Mouse (Mus musculus) limb, embryonic 15.5 days (tissue): Measurements from ENCODE around the gene Ddn. TPM values are rescaled to one million over a fixed set of nuclear protein-coding genes. Genes with fewer than 3 reads are reported as not detected.

Experiments used
- ATAC-seq: fragments of 200-750 bp; cut with Nextera tagmentation; 2 replicates; pipeline ENCODE4 v1.8.0; 2017; ENCODE audit warnings: low read depth, moderate TSS enrichment; ENCODE audit not compliant: insufficient number of reproducible peaks, low FRiP score, low TSS enrichment
- H3K27ac ChIP-seq: fragments of 300-500 bp; sonication (generic); 2 replicates; pipeline ENCODE4 v1.5.1; 2015; ENCODE audit warnings: moderate library complexity, mild to moderate bottlenecking, inconsistent platforms
- H3K27me3 ChIP-seq: fragments of 300-500 bp; sonication (generic); 2 replicates; pipeline ENCODE4 v1.6.1; 2015; ENCODE audit warnings: inconsistent platforms
- H3K36me3 ChIP-seq: fragments of 300-500 bp; sonication (generic); 2 replicates; pipeline ENCODE4 v1.6.1; 2015; ENCODE audit warnings: inconsistent platforms
- H3K4me1 ChIP-seq: fragments of 300-500 bp; sonication (generic); 2 replicates; pipeline ENCODE4 v1.6.1; 2015; ENCODE audit warnings: inconsistent platforms
- H3K4me2 ChIP-seq: fragments of 300-500 bp; sonication (generic); 2 replicates; pipeline ENCODE4 v1.6.1; 2015; ENCODE audit warnings: mild to moderate bottlenecking, inconsistent platforms
- H3K4me3 ChIP-seq: fragments of 300-500 bp; sonication (generic); 2 replicates; pipeline ENCODE4 v1.5.1; 2015; ENCODE audit warnings: mild to moderate bottlenecking, inconsistent platforms
- H3K9ac ChIP-seq: fragments of 300-500 bp; sonication (generic); 2 replicates; pipeline ENCODE4 v1.6.1; 2015; ENCODE audit warnings: inconsistent platforms
- H3K9me3 ChIP-seq: fragments of 300-500 bp; sonication (generic); 2 replicates; pipeline ENCODE4 v1.6.1; 2016; ENCODE audit warnings: inconsistent platforms
- WGBS: fragments of 180-500 bp; shearing (Covaris S2); methylation state at CpG from one replicate; pipeline ENCODE4 v1.1.7; 2015; 5-methylcytosine and 5-hydroxymethylcytosine counted together
- polyA plus RNA-seq: library from polyadenylated mRNA; unstranded; fragments of >200 nt; fragmentation: Nextera tagmentation; extraction: Ambion mirVana; gene quantifications from 2 replicates; pipeline ENCODE4 v1.2.1, GENCODE M21; 2015

The Ddn gene
- polyA plus RNA-seq: 0.15 TPM in 1 of 2 replicates, not detected in the other

- ATAC-seq: no peak
- Histone ChIP-seq H3K27me3 (peaks cover 70% of the 10 kb centered on the region), H3K9me3 (no peaks in the 10 kb centered on the region), H3K9ac (no peak within 1 kb of the TSS), H3K4me1 (peaks cover 40% of the 10 kb centered on the region), H3K36me3 (peaks cover 37% of the 10 kb centered on the region), H3K27ac (no peak within 1 kb of the TSS), H3K4me3 (peak within 1 kb of the TSS; percentile 45), H3K4me2 (peak within 1 kb of the TSS; percentile 73)
- WGBS: 48% methylated on average over 3 of the region's 3 CpGs
Measured at GRCm38 (mm10) chr15:98809390-98809789, at the start of gene Ddn. TSS of gene Ddn (minus strand) at chr15:98809490.

- WGBS: 92% methylated on average over 16 of the region's 16 CpGs
- H3K36me3 ChIP-seq: peaks cover 99% of the 10 kb centered on the region
- no peaks in the 10 kb centered on the region for H3K9me3 ChIP-seq
- H3K4me1 ChIP-seq: no peaks in the 10 kb centered on the region
- H3K27ac ChIP-seq: no peak overlapping the region
- no peak for ATAC-seq
- no peaks in the 10 kb centered on the region for H3K27me3 ChIP-seq
- no peak overlapping the region for H3K9ac ChIP-seq
- H3K4me2 ChIP-seq: no peak overlapping the region
- H3K4me3 ChIP-seq: no peak overlapping the region
Measured at GRCm38 (mm10) chr15:98854214-98854613, 44.9 kb upstream of the Ddn start.

GRCm38 (mm10) chr15:98853161-98853937 is 44.1 kb upstream of the Ddn start:
- Histone ChIP-seq H3K27me3 (no peaks in the 10 kb centered on the region), H3K9ac (no peak overlapping the region), H3K36me3 (peaks cover 100% of the 10 kb centered on the region), H3K4me1 (no peaks in the 10 kb centered on the region), H3K9me3 (no peaks in the 10 kb centered on the region), H3K27ac (no peak overlapping the region), H3K4me2 (no peak overlapping the region), H3K4me3 (no peak overlapping the region)
- 0 out of 2 replicates have a peak, but pooled peaks have one; percentile 5 for ATAC-seq
- WGBS: 93% methylated on average over 28 of the region's 28 CpGs

- ATAC-seq: no peak
- H3K36me3 ChIP-seq: peaks cover 100% of the 10 kb centered on the region
- 89% methylated on average over 9 of the region's 9 CpGs for WGBS
- no peaks in the 10 kb centered on the region for H3K27me3 ChIP-seq
- H3K9me3 ChIP-seq: no peaks in the 10 kb centered on the region
- no peak overlapping the region for H3K9ac ChIP-seq
- H3K4me1 ChIP-seq: no peaks in the 10 kb centered on the region
- no peak overlapping the region for H3K4me2 ChIP-seq
- no peak overlapping the region for H3K4me3 ChIP-seq
- H3K27ac ChIP-seq: no peak overlapping the region
Measured at GRCm38 (mm10) chr15:98852733-98853132, 43.4 kb upstream of the Ddn start.

GRCm38 (mm10) chr15:98852071-98852470 is 42.8 kb upstream of the Ddn start:
- Histone ChIP-seq H3K4me2 (no peak overlapping the region), H3K9ac (no peak overlapping the region), H3K36me3 (peaks cover 100% of the 10 kb centered on the region), H3K27me3 (no peaks in the 10 kb centered on the region), H3K4me3 (no peak overlapping the region), H3K4me1 (no peaks in the 10 kb centered on the region), H3K9me3 (no peaks in the 10 kb centered on the region), H3K27ac (no peak overlapping the region)
- WGBS: 94% methylated on average over 9 of the region's 9 CpGs
- ATAC-seq: no peak

GRCm38 (mm10) chr15:98851229-98851818 is 42.0 kb upstream of the Ddn start:
- H3K9me3 ChIP-seq: no peaks in the 10 kb centered on the region
- no peak overlapping the region for H3K4me3 ChIP-seq
- H3K36me3 ChIP-seq: peaks cover 100% of the 10 kb centered on the region
- no peaks in the 10 kb centered on the region for H3K27me3 ChIP-seq
- no peak overlapping the region for H3K4me2 ChIP-seq
- ATAC-seq: no peak
- no peak overlapping the region for H3K27ac ChIP-seq
- no peak overlapping the region for H3K9ac ChIP-seq
- 87% methylated on average over 21 of the region's 21 CpGs for WGBS
- no peaks in the 10 kb centered on the region for H3K4me1 ChIP-seq

- no peaks in the 10 kb centered on the region for H3K27me3 ChIP-seq
- no peak overlapping the region for H3K4me3 ChIP-seq
- 83% methylated on average over 14 of the region's 14 CpGs for WGBS
- H3K4me1 ChIP-seq: no peaks in the 10 kb centered on the region
- no peak overlapping the region for H3K4me2 ChIP-seq
- H3K9ac ChIP-seq: no peak overlapping the region
- H3K9me3 ChIP-seq: no peaks in the 10 kb centered on the region
- ATAC-seq: no peak
- H3K36me3 ChIP-seq: peaks cover 100% of the 10 kb centered on the region
- H3K27ac ChIP-seq: no peak overlapping the region
Measured at GRCm38 (mm10) chr15:98850668-98851067, 41.4 kb upstream of the Ddn start.

- H3K4me3 ChIP-seq: no peak overlapping the region
- H3K4me2 ChIP-seq: no peak overlapping the region
- no peaks in the 10 kb centered on the region for H3K27me3 ChIP-seq
- H3K9ac ChIP-seq: no peak overlapping the region
- no peak for ATAC-seq
- H3K4me1 ChIP-seq: no peaks in the 10 kb centered on the region
- H3K36me3 ChIP-seq: peaks cover 100% of the 10 kb centered on the region
- 91% methylated on average over 16 of the region's 16 CpGs for WGBS
- no peak overlapping the region for H3K27ac ChIP-seq
- H3K9me3 ChIP-seq: no peaks in the 10 kb centered on the region
Measured at GRCm38 (mm10) chr15:98849956-98850600, 40.8 kb upstream of the Ddn start.

- H3K9ac ChIP-seq: no peak overlapping the region
- H3K27me3 ChIP-seq: no peaks in the 10 kb centered on the region
- no peak overlapping the region for H3K27ac ChIP-seq
- WGBS: 96% methylated on average over 11 of the region's 11 CpGs
- H3K4me2 ChIP-seq: no peak overlapping the region
- no peaks in the 10 kb centered on the region for H3K4me1 ChIP-seq
- ATAC-seq: no peak
- H3K36me3 ChIP-seq: peaks cover 100% of the 10 kb centered on the region
- H3K4me3 ChIP-seq: no peak overlapping the region
- H3K9me3 ChIP-seq: no peaks in the 10 kb centered on the region
Measured at GRCm38 (mm10) chr15:98849165-98849564, 39.9 kb upstream of the Ddn start.

- WGBS: 90% methylated on average over 8 of the region's 8 CpGs
- Histone ChIP-seq H3K9ac (no peak overlapping the region), H3K4me1 (no peaks in the 10 kb centered on the region), H3K27me3 (no peaks in the 10 kb centered on the region), H3K4me2 (no peak overlapping the region), H3K4me3 (no peak overlapping the region), H3K9me3 (no peaks in the 10 kb centered on the region), H3K27ac (no peak overlapping the region), H3K36me3 (peaks cover 100% of the 10 kb centered on the region)
- ATAC-seq: no peak
Measured at GRCm38 (mm10) chr15:98846140-98846539, 36.9 kb upstream of the Ddn start.

GRCm38 (mm10) chr15:98845149-98845548 is 35.9 kb upstream of the Ddn start:
- H3K27ac ChIP-seq: no peak overlapping the region
- H3K36me3 ChIP-seq: peaks cover 100% of the 10 kb centered on the region
- H3K27me3 ChIP-seq: no peaks in the 10 kb centered on the region
- H3K4me3 ChIP-seq: no peak overlapping the region
- no peak overlapping the region for H3K4me2 ChIP-seq
- no peak overlapping the region for H3K9ac ChIP-seq
- WGBS: 100% methylated on average over 2 of the region's 2 CpGs
- no peaks in the 10 kb centered on the region for H3K9me3 ChIP-seq
- no peaks in the 10 kb centered on the region for H3K4me1 ChIP-seq
- no peak for ATAC-seq

- Histone ChIP-seq H3K9me3 (no peaks in the 10 kb centered on the region), H3K4me1 (no peaks in the 10 kb centered on the region), H3K36me3 (peaks cover 100% of the 10 kb centered on the region), H3K4me2 (no peak overlapping the region), H3K27me3 (no peaks in the 10 kb centered on the region), H3K27ac (no peak overlapping the region), H3K4me3 (no peak overlapping the region), H3K9ac (no peak overlapping the region)
- no peak for ATAC-seq
- 92% methylated on average over 11 of the region's 11 CpGs for WGBS
Measured at GRCm38 (mm10) chr15:98843595-98844223, 34.4 kb upstream of the Ddn start.
